Mouse (Mus musculus) kidney, postnatal 25 days (tissue): ENCODE measurements around the gene Gm11096.

ENCODE experiments used
- DNase-seq, 2 experiments: peaks; one replicate each; pipeline ENCODE4 v3.0.0; 2021; ENCODE audit warnings: mixed read lengths in 2 of 2

Gene Gm11096

DNA sequence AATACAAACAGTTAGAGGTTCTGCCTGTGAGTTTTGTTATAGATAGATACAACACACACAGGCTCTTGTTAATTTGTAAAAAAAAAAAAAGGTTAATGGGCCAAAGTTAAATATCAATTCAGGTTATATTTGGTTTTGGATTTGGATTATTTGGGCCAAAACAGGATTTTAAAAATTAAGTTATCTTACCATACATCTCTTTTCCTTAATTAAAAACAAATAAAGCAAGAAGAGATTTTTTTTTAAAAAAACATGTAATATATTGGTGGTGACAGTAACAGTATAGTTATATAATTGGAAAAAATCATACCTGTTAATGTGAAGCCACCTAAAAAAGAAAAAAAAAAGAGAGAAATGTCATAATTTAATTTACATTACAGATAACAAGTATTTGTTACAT lies at the start of gene Gm11096:
TSS of gene Gm11096 (plus strand) at position 301 of the 400 bp plus-strand sequence.
- DNase-seq = no peak

DNA sequence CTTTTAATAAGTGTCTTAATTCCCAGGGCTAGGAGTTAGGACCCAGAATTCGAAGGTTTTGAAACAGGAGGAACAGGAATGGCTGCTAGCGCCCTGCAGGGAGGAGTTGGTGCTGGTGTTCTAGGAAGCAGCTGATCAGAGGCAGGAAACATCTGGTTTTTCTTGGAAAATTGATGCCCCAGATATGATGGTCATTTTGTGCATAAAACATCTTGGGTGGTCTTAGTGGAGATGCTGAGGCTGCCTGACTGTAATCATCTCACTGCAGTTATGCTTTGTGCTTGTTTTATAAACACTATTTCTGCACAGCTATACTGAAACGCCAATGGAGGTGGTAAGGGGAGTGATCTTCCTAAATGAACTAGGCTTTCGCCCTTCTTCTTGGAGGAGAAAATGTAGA lies 48.5 kb upstream of the Gm11096 start:
- no peak for DNase-seq

DNA sequence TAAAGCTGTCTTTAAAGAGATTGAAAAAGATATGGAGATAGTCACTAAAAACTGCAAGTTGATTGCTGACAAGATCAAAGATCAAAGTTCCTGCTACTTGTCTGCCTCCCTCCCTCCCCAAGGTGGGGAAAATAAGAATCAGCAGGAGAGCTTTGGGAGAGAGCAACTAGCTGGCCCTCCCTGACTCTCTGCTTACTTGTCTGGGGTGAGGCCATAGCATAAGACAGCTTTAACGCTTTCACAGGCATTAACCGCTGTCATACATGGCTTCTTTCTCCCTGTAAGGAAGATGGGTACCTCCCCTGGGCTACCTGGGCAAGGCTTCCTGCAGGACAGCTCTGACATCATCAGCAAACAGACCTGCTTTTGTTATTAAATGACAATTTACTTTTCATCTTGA lies 47.4 kb upstream of the Gm11096 start:
- DNase-seq = no peak

DNA sequence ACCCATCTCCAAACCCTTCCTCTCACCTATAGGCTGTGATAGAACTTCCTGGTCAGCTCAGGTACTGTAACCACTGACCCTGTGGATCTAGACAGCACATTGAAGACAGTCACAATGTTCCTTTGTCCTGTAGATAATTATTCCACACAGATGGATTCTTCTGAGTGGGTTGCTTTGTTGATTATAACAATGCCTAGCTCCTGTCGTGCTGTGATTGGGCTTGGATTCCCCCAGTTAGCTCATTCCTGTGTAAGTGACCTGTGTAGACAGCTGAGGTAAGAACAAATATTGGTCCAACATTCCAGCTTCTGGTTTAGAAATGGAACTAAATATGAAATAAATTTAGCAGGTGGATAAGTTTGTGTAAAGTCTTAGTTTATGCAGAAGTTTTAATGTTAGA lies 44.1 kb upstream of the Gm11096 start:
- DNase-seq = no peak

DNA sequence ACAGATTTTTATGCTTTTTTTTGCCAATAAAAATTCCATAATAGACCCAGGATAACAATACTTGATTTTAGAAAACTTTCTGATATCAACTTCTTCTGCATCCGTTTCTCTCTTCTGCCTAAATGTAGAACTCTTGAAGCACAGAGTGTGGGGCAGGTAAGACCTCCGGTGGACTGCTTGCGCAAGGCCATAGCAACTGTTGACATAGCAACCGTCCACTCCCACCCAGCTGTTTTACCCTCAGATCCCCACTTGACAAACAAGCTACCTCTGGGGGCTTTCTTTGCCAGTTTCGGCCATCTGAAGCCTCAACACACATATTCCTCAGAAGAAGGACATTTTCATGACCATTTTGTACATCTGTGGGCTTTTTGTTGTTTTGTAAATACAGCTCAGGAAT lies 41.2 kb upstream of the Gm11096 start:
- no peak for DNase-seq

DNA sequence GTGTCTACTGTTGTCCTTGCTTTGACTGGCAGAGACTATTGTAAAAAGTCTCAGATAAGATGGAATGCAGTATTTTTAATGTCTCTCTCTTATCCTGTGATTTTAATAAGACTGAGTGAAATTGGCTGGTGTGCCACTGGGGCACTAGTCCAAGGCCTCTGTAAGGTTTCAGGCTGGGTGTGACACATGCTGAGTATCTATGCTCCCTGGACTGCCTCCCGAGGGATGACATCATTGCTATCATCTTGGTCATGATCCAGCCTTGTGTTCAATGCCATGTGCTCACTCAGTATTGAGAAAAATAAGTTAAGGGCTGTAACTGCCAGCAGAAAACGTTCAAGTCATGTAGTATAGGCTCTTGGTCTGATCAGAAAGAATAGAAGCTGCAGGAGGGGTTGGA lies 38.9 kb upstream of the Gm11096 start:
- no peak for DNase-seq

DNA sequence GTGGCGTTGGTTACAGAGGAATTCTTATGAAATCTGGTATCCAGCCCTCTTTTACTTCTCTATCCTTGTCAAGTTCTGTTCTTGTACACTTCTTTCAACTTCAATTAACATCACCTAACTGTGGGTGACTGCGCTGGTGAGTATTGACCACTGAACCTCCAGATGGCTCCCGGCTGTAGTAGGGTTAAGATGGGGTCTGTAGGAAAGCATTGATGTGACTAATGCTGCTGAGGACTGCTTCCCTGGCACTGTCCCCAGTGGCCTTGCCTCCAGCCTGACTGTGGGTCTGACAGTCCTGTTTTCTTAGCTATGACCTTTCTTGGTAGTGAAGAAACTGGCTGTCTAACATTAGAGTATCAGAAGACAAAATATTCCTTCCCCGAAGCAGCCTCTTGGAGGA lies 38.4 kb upstream of the Gm11096 start:
- DNase-seq = no peak

DNA sequence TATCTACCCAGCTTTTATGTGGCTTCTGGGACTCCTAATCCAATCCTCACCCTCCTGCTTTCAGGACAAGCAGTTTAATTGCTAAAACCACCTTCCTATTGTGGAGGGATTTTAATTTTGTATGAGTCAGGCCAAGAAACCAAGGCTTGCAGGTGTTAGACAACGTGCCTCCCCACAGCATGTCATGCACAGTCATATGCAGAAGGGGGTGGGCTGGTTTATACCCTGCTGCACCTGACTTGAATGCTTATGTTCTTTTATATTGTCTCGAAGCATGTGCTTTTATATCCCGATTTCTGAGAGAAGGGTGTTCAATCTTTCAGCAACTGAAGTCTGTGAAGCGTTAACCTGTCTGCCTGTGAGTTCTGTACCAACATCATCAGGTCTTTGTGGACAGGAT lies 37.3 kb upstream of the Gm11096 start:
- DNase-seq = no peak

DNA sequence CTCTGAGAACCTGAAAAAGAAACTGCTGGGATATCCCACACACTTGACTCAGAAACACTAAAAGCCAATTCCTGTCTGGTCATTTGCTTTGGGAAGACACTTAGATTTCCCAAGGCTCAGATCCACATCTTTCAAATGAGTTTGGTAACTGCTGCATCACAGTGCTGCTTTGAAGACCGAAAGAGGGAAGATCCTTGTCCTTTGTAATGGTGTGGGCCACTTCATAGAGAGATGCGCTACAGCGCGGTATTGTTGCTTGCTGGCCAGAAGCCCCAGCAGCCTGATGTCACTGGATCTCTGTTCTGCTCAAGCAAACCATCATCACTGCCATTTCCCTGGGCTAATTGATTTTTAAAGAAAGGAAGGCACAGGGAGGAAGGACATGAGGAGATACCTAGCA lies 28.8 kb upstream of the Gm11096 start:
- DNase-seq = no peak

DNA sequence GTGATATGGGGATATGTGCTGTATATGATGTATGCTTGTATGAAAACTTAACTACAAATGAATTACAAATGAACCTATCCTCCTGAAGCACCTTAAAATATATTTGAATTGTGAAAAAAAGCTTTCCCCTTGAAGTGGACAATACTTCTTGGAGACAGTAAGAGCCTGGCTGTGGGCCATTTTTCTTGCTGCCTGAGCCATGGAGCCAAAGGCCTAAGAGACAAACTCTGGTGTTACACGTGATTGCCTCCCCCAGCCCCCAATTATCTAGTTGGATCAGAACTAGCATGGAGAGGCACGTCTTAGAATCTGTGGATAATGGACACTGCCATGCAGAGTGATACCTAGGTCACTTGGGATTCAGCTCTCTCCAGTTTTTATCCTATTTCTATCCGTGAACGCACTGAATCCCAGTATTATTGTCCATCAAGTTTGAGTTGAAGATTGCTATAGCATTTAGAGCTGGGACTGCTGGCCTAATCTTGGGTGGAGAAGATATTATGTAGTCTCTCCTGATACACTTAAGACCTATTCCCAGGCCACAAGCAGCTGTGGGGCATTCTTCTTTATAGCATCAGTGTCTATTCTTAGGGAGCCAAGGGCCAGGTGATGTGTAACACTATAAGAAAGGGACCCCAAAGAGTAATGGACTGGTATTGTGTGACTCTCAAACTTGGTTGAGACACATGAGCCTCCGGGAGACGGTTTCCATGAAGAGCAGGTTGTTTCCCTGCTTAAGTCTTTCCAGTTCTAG lies 25.0 kb upstream of the Gm11096 start:
- DNase-seq = peak; percentile 36 to 54

DNA sequence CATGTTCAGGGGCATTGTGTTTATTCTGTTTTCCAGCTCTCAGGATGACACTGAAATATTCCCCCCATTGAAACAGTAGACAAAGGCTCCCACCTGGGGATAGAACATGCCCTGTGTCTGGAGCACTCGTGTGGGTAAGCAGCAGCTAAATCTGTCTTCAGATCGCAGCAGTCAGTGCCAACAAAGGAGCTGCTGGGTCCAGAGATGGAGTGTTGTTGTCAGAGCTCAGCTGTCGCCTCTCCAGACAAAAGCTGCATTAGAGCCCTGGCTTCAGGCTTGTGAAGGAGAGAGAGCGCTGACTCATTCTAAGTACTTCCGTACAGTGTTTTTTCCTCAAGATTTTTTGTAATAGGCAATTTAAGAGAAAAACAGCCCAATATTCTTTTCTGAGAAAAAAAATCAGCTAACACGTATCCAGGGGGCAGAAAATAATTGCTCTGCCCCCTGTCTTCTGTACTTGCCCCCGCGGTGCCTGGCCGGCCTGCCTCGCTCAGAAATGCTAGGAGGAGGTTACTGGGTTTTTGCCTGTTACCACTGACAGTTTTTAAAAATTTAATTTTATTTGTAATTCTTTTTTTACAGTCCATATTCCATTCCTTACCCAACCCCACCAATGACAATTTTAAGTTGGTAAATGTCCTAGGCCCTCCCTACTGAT lies 21.6 kb upstream of the Gm11096 start:
- DNase-seq = no peak

DNA sequence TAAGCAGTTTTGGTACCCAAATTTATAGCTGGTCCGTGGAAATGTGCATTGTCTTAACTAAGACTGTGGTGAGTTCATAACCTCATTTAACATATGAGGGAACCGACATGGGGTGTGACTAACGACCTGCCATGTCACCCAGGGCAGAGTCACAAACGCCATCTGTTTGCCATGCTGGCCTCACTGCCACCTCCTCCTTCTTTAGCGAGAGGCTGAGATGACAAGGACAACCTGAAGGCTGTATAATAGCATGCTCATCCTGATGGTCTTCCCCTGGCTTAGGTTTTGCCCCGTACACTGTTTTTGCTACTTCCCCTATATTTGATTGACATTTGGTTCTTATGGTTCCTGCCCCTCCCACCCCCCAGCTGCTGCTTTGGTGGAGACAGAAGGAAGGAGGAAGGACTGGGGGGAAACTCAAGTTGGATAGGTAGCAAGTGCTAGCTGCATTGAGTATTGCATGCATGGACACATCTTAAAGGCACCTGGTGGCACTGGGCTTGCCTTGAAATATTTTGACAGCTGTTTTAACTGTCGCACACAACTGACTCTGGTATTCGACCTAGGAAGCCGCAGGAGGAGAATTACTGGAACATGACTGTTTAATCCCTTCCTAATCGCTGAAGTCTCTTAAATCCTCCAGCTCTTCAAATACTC lies 17.2 kb upstream of the Gm11096 start:
- no peak for DNase-seq

DNA sequence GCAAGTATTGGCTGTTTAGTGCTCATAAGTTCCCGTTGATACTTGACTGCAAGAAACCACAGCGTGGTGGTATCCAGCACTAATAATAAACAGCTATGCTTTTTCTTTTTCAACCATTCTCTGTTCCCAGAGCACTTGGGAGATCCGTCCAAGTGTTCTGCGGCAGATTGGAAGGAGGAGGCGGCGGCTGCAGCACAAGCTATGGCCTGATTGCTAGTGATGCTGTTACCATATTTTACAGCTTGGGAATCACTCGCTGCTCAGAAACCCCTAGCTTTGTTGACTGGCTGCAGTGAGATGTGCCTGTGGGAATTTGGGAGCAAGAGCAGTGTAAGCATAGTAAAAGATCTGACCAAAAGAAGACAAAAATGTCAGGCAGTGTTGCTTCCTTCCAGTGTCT lies 14.3 kb upstream of the Gm11096 start:
- DNase-seq = no peak

DNA sequence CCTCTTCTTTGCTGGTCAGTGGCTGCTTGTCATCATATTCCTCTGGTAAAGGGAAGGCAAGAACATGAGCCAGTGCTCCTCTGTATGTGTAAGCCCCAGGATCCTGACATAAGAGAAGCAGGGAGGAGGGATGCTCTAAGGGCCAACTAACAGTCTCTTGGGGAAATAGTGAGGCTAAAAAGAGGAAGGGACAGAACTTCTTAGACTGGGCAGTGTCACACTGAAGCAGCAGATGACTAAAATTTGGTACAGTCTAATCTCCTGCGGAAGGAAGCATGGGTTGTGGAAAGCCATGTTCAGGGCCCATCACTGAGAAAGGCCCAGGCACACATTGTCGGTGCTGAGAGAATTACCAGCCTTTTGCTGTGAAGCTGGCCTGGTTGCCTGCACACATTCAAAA lies 8.8 kb upstream of the Gm11096 start:
- DNase-seq = no peak

DNA sequence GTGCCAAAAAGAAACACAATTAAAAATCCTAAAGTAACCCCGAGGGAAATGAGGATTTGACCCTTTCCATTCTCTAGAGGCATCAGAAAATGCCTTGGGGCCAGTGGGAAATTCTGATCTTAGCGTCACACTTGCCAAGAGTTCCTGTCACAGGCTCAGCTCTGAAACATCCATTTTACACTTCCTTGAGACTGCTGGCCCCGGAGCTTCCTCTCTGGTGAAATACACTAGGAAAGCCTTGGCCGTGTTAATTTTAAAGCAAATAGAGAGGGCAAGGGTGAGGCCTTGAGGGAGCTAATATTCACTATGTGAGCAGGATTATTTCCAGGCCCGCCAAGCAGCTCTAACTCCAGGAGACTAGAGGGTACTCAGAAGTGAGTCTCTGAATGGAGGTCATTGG lies 8.4 kb upstream of the Gm11096 start:
- peak; percentile 38 to 48 for DNase-seq

DNA sequence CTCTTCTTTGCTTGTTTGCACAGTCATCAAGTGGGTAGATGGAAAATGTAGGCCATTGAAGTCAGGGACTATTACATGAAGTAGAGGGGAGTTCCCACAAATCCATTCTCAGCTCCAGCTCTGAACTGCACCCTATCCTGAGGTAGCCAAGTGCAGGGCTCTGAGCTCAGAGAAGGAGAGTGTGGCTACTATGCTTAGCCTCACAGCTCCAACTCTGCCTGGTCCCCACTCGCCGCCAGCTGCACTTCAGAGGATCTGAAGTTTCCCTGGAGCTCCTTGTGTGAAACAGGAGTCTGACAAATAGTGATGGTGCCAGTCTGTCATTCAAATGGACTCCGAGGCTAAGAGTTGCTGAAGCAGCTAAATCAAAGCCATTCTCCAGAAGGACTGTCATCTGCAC lies 13.7 kb downstream of the Gm11096 start:
- DNase-seq = no peak

DNA sequence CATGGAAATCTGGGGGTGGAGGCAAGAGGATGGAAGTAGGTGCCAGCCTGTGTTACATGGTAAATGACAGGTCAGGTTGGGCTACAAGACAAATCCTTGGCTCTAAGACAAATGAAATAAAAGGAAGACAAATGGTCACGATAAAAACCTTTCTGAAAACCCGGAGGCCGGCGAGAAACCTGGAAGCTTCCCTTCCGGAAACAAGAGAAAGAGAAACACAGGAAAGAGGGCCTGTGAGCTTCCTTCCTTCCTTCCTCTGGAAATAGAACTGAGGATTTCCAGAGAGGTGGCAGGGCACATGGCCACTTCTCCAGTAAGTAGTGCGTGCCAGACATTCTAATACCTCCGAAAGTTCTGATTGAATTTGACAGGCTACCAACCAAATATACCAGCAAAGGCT lies 14.4 kb downstream of the Gm11096 start:
- no peak for DNase-seq

DNA sequence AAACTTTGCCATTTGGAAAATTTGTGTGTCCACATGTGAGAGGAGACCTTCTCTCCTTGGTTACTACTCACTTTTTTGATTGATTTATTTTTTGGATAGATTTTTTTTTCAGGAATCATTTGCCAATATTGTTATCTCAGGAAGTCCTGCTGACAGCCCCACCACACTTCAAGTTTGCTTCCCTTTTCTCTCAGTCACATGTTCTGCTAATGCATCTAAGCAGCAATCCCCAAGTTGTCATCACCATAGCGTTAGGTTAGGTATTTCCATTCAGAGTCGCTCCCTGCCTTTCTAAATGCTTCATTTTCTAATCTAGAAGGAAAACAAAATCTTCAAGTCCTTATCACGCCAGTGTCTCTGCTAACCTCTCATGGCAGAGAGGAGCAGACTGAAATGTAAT lies 17.8 kb downstream of the Gm11096 start:
- DNase-seq = no peak

DNA sequence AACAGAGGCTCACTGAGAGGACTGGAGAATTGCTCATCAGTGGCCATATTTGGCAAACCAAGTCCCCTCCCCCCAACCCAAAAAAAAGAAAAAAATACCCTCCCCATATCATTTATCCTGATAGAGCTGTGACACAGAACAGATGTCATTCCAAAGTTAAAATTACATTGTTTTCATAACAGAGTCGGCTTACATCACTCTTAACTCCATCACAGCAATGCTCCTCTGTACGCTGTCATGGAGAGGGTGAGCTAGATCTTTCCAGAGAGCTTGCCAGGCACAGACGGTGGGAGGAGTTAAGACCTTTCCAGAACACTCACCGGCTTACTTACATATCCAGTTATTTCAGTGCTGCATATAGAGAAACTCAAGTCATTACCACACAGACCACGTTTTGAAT lies 27.4 kb downstream of the Gm11096 start:
- no peak for DNase-seq

DNA sequence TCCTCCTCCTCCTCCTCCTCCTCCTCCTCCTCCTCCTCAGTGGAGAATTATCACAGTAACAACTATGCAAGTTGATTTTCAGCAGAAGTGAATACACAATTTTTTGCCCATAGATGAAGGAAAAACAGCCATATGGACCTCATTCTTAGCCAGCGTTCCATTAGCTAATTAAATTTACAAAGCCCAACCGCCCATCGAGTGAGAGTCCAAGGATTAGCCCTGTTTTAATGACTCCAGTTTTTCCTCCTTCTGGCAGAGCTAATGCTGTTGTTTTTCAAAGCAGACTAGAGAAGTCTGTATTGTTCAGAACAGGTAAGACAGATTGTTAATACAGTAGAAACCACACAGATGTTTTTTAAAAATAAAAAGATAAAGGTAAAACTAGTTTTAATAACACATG lies 31.8 kb downstream of the Gm11096 start:
- no peak for DNase-seq

DNA sequence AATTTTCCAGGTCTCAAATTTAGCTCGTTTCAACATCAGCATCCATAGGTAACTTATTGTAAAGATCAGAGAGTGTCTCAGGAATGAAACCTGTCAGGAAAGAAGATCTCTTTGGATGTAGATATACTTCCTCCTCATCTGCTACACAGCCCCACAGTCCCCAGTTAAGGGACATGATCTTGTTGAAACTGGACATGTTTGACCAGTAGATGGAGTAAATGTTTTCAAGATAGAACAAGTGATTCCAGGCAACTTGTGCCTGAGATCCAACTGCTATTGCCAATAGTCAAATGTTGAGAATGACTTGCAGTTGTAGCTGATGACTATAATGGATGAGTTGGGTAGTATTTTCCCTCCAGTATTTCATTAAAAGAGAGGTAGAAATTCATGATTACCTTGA lies 35.9 kb downstream of the Gm11096 start:
- DNase-seq = no peak

DNA sequence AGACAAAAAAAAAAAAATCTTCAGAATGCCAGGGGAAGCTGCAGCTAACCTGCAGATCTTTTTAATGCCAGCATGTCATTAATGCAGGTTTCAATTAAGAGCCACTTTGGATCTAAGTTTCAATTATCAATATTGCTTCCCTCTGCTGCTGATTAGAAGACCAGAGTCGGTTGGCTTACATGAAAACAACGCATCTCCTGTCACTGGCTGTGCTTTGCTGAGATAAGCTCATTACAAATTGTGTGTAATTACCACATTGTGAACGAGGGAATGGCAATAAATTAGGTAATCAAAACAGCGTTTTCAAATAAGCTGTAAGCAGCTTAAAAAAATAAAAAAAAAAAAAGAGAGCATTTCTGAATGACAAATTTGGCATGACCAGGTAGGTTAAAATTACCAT lies 38.2 kb downstream of the Gm11096 start:
- no peak for DNase-seq

DNA sequence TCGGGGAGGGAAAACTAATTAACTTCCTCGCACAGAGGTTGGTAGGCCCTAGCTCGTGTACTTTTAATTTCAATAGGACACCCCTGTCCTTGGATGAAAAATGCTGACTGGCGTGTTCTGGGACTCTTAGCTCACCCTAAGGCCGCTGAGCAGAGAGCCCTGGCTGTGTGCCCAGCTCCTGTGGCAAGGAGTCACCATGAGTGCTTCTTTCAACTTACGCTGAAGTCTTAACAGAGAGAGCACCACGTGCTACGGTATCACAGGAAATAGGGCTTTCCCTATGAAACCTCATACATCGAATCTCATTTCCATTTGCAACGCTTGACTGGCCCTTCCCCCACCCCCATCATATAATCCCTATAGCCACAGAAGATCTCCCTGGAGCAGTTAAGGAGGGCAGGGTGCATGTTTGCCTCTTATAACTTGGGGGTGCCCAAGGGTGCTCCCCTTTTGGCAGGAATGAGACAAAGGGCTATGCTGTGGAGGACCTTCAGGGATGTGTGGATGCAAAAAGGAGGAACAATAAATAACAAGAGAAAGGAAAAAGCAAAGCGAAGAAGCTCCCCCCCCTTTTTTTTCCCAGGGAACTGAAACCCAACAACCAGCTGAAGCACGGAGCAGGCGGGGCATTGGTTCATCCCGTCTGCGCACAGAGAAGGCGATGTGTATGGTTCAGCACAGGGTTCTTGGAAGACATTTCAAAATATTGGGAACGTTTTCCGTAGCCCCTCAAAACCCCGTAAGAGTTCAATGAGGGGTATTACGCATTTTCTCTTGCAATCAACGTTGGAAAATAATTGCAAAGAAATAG lies 39.0 kb downstream of the Gm11096 start:
- DNase-seq = peak; percentile 88 to 92
